Mouse (Mus musculus) forebrain, embryonic 16.5 days (tissue): ENCODE results near the gene Fbxl15. TPM values are rescaled to one million over a fixed set of nuclear protein-coding genes. Genes with fewer than 3 reads are reported as not detected.

ENCODE experiments used
- ATAC-seq: fragments of 200-750 bp; cut with Nextera tagmentation; 2 replicates; pipeline ENCODE4 v1.8.0; 2017; ENCODE audit warnings: mild to moderate bottlenecking, moderate library complexity
- H3K27ac ChIP-seq: fragments of 300-500 bp; sonication (generic); 2 replicates; pipeline ENCODE4 v1.5.1; 2014; ENCODE audit warnings: low read length, control low read depth
- H3K27me3 ChIP-seq: fragments of 300-500 bp; sonication (generic); replicated peaks from 2 replicates; pipeline ENCODE4 v1.6.1; 2014; ENCODE audit warnings: low read length; ENCODE audit not compliant: control insufficient read depth, insufficient read depth
- H3K36me3 ChIP-seq: fragments of 300-500 bp; sonication (generic); 2 replicates; pipeline ENCODE4 v1.6.1; 2014; ENCODE audit not compliant: control insufficient read depth, insufficient read depth
- H3K4me1 ChIP-seq: fragments of 300-500 bp; sonication (generic); replicated peaks from 2 replicates; pipeline ENCODE4 v1.6.1; 2014; ENCODE audit warnings: low read length; ENCODE audit not compliant: control insufficient read depth, insufficient read depth
- H3K4me2 ChIP-seq: fragments of 300-500 bp; sonication (generic); 2 replicates; pipeline ENCODE4 v1.6.1; 2014; ENCODE audit warnings: mild to moderate bottlenecking, low read length, control low read depth
- H3K4me3 ChIP-seq: fragments of 300-500 bp; sonication (generic); replicated peaks from 2 replicates; pipeline ENCODE4 v1.5.1; 2014; ENCODE audit warnings: mild to moderate bottlenecking, low read length, control low read depth
- H3K9ac ChIP-seq: fragments of 300-500 bp; sonication (generic); replicated peaks from 2 replicates; pipeline ENCODE4 v1.6.1; 2014; ENCODE audit warnings: low read depth, low read length, control low read depth
- H3K9me3 ChIP-seq: fragments of 300-500 bp; sonication (generic); 2 replicates; pipeline ENCODE4 v1.6.1; 2016; ENCODE audit warnings: low read length; ENCODE audit not compliant: control insufficient read depth
- WGBS: fragments of 180-500 bp; shearing (Covaris S2); extraction: QIAGEN DNeasy Blood & Tissue Kit; methylation state at CpG from one replicate; pipeline ENCODE4 v1.1.7; 2014; 5-methylcytosine and 5-hydroxymethylcytosine counted together
- polyA plus RNA-seq: library from polyadenylated mRNA; unstranded; fragments of >200 nt; fragmentation: Nextera tagmentation; extraction: Ambion mirVana; gene quantifications from 2 replicates; pipeline ENCODE4 v1.2.1, GENCODE M21; 2015

Gene Fbxl15
- polyA plus RNA-seq, 1 experiment from 2014 or later, result 44.2 TPM

DNA sequence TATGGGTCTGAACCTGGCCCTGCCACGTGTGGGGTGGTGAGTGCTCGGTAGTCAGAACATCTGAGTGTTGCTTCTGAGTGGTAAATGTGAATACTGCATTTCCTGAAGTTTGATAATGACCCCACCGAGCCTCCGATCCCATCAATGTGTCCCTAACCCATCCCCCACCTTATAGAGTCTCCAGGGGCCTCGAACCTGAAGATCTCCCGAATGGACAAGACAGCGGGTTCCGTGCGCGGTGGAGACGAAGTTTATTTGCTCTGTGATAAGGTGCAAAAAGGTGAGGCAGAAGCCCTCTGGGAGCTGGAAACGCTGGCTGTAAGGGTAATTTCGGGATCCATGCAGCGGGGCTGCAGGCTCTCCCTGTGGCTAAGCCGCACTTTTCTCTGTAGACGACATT lies 20.2 kb upstream of the Fbxl15 start:
- no peaks in the 10 kb centered on the region for H3K36me3 ChIP-seq
- peaks cover 31% of the 10 kb centered on the region for H3K4me1 ChIP-seq
- H3K9me3 ChIP-seq, result no peaks in the 10 kb centered on the region
- ATAC-seq, result no peak
- H3K4me2 ChIP-seq, result no peak overlapping the region
- H3K4me3 ChIP-seq, result no peak overlapping the region
- no peak overlapping the region for H3K27ac ChIP-seq
- no peak overlapping the region for H3K9ac ChIP-seq
- peaks cover 12% of the 10 kb centered on the region for H3K27me3 ChIP-seq
- WGBS, result 72% methylated on average over 16 of the region's 16 CpGs

DNA sequence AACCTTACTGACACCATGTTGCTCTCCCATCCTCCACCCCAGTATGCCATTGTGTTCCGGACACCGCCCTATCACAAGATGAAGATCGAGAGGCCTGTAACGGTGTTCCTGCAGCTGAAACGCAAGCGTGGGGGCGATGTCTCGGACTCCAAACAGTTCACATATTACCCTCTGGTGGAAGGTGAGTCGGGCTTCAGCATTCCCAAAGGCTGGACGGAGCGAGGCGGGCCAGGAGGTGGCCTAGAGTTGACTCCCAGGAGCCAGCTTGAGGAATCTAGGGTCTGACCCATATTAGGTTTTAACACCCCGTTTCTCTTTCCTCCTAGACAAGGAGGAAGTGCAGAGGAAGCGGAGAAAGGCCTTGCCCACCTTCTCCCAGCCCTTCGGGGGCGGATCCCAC lies 19.7 kb upstream of the Fbxl15 start:
- no peak overlapping the region for H3K9ac ChIP-seq
- no peak overlapping the region for H3K4me3 ChIP-seq
- H3K27me3 ChIP-seq, result peaks cover 12% of the 10 kb centered on the region
- H3K4me1 ChIP-seq, result peaks cover 31% of the 10 kb centered on the region
- 50% methylated on average over 16 of the region's 16 CpGs for WGBS
- H3K36me3 ChIP-seq, result no peaks in the 10 kb centered on the region
- ATAC-seq, result no peak
- H3K4me2 ChIP-seq, result peak overlapping the region; percentile 76; the same call in 1 of the 2 replicates
- H3K9me3 ChIP-seq, result no peaks in the 10 kb centered on the region
- H3K27ac ChIP-seq, result no peak overlapping the region

DNA sequence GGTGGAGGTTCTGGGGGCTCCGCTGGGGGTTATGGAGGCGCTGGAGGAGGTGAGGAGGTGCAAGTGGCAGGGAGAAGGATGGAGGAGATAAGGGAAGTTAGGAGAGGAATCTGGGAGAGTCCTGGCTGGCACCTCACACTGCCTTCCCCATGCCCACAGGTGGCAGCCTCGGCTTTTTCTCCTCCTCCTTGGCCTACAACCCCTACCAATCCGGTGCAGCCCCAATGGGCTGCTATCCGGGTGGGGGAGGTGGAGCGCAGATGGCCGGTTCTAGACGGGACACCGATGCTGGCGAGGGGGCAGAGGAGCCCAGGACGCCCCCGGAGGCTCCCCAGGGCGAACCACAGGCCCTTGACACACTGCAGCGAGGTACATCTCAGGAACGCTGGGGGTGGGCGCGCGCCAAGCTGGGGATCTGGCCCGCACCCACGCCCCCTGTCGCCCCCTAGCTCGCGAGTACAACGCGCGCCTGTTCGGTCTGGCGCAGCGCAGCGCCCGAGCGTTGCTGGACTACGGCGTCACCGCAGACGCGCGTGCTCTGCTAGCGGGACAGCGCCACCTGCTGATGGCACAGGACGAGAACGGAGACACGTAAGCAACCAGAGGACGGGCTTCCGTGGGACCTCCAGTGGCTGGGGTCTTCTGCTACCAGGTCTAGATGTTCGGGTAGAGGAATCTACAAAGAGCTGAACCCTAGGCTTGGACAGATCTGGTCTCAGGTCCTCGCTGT lies 19.1 kb upstream of the Fbxl15 start:
- H3K4me3 ChIP-seq, result peak overlapping the region; percentile 45
- WGBS, result under 1% methylated on average over 47 of the region's 47 CpGs
- peaks cover 30% of the 10 kb centered on the region for H3K4me1 ChIP-seq
- H3K9ac ChIP-seq, result peak overlapping the region; percentile 59
- peak; percentile 81 for ATAC-seq
- H3K4me2 ChIP-seq, result peak overlapping the region; percentile 76
- peaks cover 14% of the 10 kb centered on the region for H3K27me3 ChIP-seq
- H3K36me3 ChIP-seq, result no peaks in the 10 kb centered on the region
- H3K9me3 ChIP-seq, result no peaks in the 10 kb centered on the region
- H3K27ac ChIP-seq, result no peak overlapping the region

DNA sequence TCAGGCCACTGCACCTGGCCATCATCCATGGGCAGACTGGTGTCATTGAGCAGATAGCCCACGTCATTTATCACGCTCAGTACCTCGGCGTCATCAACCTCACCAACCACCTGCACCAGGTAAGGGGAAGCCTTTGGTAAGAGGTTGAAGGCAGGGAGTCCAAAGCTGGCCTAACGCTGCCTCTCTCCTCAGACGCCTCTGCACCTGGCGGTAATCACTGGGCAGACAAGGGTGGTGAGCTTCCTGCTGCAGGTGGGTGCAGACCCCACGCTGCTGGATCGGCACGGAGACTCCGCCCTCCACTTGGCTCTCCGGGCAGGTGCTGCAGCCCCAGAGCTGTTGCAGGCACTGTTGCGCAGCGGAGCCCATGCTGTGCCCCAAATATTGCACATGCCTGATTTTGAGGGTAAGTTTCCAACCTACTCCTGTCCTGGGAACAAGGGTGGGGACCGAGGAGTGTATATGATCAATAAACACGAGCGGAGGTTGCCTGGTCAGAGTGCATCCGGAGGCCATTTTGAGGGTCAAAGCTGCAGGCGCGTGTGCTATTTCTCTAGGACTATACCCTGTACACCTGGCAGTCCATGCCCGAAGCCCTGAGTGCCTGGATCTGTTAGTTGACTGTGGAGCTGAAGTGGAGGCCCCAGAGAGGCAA lies 18.2 kb upstream of the Fbxl15 start:
- Histone ChIP-seq H3K36me3 (no peaks in the 10 kb centered on the region), H3K9me3 (no peaks in the 10 kb centered on the region), H3K27ac (no peak overlapping the region), H3K4me1 (peaks cover 21% of the 10 kb centered on the region), H3K9ac (no peak overlapping the region; the same call in 1 of the 2 replicates), H3K4me2 (no peak overlapping the region), H3K4me3 (no peak overlapping the region), H3K27me3 (peaks cover 21% of the 10 kb centered on the region)
- no peak for ATAC-seq
- 83% methylated on average over 21 of the region's 21 CpGs for WGBS

DNA sequence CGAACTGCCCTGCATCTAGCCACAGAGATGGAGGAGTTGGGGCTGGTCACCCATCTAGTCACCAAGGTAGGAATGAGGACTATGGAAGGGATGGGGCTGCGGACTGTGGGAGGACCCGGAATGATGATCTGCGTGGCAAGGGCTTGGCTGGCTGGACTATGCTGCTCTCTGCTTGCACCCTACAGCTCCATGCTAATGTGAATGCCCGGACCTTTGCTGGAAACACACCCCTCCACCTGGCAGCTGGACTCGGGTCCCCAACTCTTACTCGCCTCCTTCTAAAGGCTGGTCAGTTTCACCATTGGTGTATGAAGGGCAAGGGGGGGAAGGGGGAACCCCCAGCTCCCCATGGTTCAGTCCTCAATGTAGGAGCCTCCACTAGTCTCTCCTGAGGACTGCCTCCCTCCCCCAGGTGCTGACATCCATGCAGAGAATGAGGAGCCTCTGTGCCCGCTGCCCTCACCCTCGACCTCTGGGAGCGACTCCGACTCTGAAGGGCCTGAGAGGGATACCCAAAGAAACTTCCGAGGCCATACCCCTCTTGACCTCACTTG lies 17.6 kb upstream of the Fbxl15 start:
- no peaks in the 10 kb centered on the region for H3K36me3 ChIP-seq
- no peak overlapping the region for H3K4me2 ChIP-seq
- peaks cover 25% of the 10 kb centered on the region for H3K27me3 ChIP-seq
- no peak overlapping the region for H3K27ac ChIP-seq
- H3K4me1 ChIP-seq, result peaks cover 15% of the 10 kb centered on the region
- no peak overlapping the region; the same call in 1 of the 2 replicates for H3K9ac ChIP-seq
- WGBS, result 90% methylated on average over 12 of the region's 12 CpGs
- no peaks in the 10 kb centered on the region for H3K9me3 ChIP-seq
- no peak for ATAC-seq
- no peak overlapping the region for H3K4me3 ChIP-seq

DNA sequence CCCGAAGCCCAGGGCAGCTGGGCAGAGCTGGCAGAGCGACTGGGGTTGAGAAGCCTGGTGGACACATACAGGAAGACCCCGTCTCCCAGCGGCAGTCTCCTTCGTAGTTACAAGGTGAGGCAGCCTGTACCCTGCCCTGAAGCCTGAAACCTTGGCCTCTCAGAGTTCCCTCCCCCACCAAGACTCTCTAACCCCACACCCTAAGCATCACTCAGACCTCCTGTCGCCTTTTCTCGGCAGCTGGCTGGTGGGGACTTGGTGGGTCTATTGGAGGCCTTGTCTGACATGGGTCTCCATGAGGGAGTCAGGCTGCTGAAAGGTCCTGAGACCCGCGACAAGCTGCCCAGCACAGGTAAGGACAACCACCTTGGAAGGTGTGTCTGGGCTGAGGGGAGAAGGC lies 16.6 kb upstream of the Fbxl15 start:
- Histone ChIP-seq H3K9ac (no peak overlapping the region), H3K27me3 (peaks cover 35% of the 10 kb centered on the region), H3K4me1 (peaks cover 15% of the 10 kb centered on the region), H3K9me3 (no peaks in the 10 kb centered on the region), H3K4me3 (no peak overlapping the region), H3K36me3 (no peaks in the 10 kb centered on the region), H3K4me2 (no peak overlapping the region), H3K27ac (no peak overlapping the region)
- no peak for ATAC-seq
- WGBS, result 91% methylated on average over 9 of the region's 9 CpGs

DNA sequence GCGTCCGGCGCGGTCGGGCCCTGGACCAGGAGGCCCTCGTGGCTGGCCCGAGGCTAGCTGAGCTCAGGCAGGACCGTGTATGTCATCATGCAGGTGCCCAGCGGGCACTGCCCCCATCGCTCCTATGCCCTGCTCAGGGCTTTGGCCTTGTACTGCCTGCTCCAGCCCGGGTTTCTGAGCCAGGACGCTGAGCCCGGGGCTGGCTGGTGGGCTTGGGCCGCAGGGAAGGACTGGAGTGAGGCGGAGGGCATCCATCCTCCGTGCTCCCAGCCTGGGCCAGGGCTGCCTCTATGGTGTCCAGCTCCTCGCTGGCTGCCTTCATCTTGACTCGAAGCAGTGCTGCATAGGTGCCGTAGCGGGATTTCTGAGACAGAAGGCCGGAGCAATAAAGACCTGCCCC lies 15.4 kb upstream of the Fbxl15 start:
- Histone ChIP-seq H3K27ac (no peak overlapping the region), H3K9ac (no peak overlapping the region), H3K4me2 (no peak overlapping the region), H3K4me1 (peaks cover 25% of the 10 kb centered on the region), H3K9me3 (no peaks in the 10 kb centered on the region), H3K4me3 (no peak overlapping the region), H3K27me3 (peaks cover 45% of the 10 kb centered on the region), H3K36me3 (no peaks in the 10 kb centered on the region)
- no peak for ATAC-seq
- 85% methylated on average over 21 of the region's 21 CpGs for WGBS

DNA sequence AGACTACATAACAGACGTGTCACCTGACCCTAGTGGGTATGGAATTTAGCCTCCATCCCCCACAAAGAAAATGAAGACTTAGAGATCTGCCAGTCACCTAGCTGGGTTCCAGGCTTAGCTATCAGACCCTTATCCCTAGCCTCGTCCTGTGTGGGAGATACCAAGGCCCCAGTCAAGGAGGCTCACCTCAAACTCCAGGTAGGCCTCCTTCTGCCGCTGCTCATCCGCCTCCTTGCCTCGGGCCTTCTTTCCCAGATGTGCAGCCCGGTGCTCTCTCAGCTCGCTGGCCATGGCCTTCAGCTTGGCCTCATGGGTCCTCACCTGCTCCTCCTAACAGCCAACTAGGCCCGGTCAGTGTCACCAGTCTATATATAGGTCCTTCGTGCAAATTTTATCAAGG lies 14.9 kb upstream of the Fbxl15 start:
- Histone ChIP-seq H3K4me1 (peaks cover 29% of the 10 kb centered on the region), H3K27ac (no peak overlapping the region), H3K9me3 (no peaks in the 10 kb centered on the region), H3K4me3 (no peak overlapping the region), H3K4me2 (no peak overlapping the region), H3K27me3 (peaks cover 45% of the 10 kb centered on the region), H3K9ac (no peak overlapping the region), H3K36me3 (no peaks in the 10 kb centered on the region)
- 90% methylated on average over 9 of the region's 9 CpGs for WGBS
- ATAC-seq, result no peak

DNA sequence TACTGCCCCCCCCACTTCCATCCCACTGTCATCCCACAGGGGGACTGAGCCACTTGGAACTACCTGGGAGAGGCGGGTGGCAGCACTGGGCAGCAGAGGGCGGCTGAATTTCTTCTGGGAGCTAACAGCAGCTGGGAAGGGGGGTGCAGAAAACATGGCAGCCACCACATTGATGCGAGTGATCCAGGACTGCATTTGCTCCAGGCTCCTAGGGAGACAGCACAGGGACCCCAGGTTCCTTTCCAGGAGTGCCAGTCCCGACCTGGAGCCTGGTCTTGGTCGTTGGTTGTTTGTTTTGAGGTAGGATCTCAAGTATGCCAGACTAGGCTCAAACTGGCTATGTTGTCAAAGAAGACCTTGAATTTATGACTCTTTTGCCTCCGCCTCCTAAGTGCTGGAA lies 14.4 kb upstream of the Fbxl15 start:
- no peak overlapping the region for H3K4me3 ChIP-seq
- H3K4me2 ChIP-seq, result no peak overlapping the region
- H3K4me1 ChIP-seq, result peaks cover 32% of the 10 kb centered on the region
- no peak overlapping the region for H3K9ac ChIP-seq
- 64% methylated on average over 6 of the region's 6 CpGs for WGBS
- H3K27ac ChIP-seq, result no peak overlapping the region
- H3K27me3 ChIP-seq, result peaks cover 46% of the 10 kb centered on the region
- no peaks in the 10 kb centered on the region for H3K9me3 ChIP-seq
- no peak for ATAC-seq
- no peaks in the 10 kb centered on the region for H3K36me3 ChIP-seq
